Mouse (Mus musculus): ENCODE measurements around the gene Gm12216. TPM values are rescaled to one million over a fixed set of nuclear protein-coding genes. Genes with fewer than 3 reads are reported as not detected.
"Not testable (repeated sequence)": the region's sequence is repeated elsewhere in the genome, so short reads cannot be mapped to it uniquely, and the experiment has no call there.

Gene Gm12216
- polyA plus RNA-seq, 1 experiment from 2014 or later = 2.5 TPM

GRCm38 (mm10) chr11:53891505-53892451 lies 32.7 kb upstream of the Gm12216 start, which contains the start of gene Slc22a5:
Slc22a5 (minus strand) TSS chr11:53891660.
- Histone ChIP-seq H3K27me3 (no peaks in the 10 kb centered on the region), H3K4me2 (peak within 1 kb of the TSS; percentile 95), H3K27ac (peak within 1 kb of the TSS; percentile 64), H3K9ac (peak within 1 kb of the TSS; percentile 49), H3K36me3 (no peaks in the 10 kb centered on the region), H3K4me1 (peaks cover 23% of the 10 kb centered on the region), H3K4me3 (peak within 1 kb of the TSS; percentile 56), H3K9me3 (no peaks in the 10 kb centered on the region)
- 3% methylated on average over 63 of the region's 63 CpGs for WGBS
- ATAC-seq (ENCODE audit: borderline replicate concordance, extremely low read depth, low FRiP score, low TSS enrichment) = peak; percentile 99

GRCm38 (mm10) chr11:53890906-53891504 lies 31.9 kb upstream of the Gm12216 start:
- H3K4me1 ChIP-seq = peaks cover 23% of the 10 kb centered on the region
- no peaks in the 10 kb centered on the region for H3K36me3 ChIP-seq
- no peaks in the 10 kb centered on the region for H3K9me3 ChIP-seq
- H3K27ac ChIP-seq = peak overlapping the region; percentile 64
- 3% methylated on average over 33 of the region's 33 CpGs for WGBS
- H3K4me2 ChIP-seq = peak overlapping the region; percentile 95
- ATAC-seq (ENCODE audit: borderline replicate concordance, extremely low read depth, low FRiP score, low TSS enrichment) = no peak
- no peaks in the 10 kb centered on the region for H3K27me3 ChIP-seq
- peak overlapping the region; percentile 56 for H3K4me3 ChIP-seq
- H3K9ac ChIP-seq = peak overlapping the region; percentile 49

GRCm38 (mm10) chr11:53890225-53890624 lies 31.2 kb upstream of the Gm12216 start:
- no peak overlapping the region for H3K9ac ChIP-seq
- H3K36me3 ChIP-seq = no peaks in the 10 kb centered on the region
- H3K4me1 ChIP-seq = peaks cover 23% of the 10 kb centered on the region
- no peaks in the 10 kb centered on the region for H3K27me3 ChIP-seq
- peak overlapping the region; percentile 56; the same call in 1 of the 2 replicates for H3K4me3 ChIP-seq
- H3K9me3 ChIP-seq = no peaks in the 10 kb centered on the region
- 73% methylated on average over 2 of the region's 2 CpGs for WGBS
- no peak overlapping the region for H3K27ac ChIP-seq
- no peak for ATAC-seq (ENCODE audit: borderline replicate concordance, extremely low read depth, low FRiP score, low TSS enrichment)
- H3K4me2 ChIP-seq = peak overlapping the region; percentile 95

GRCm38 (mm10) chr11:53889091-53889645 lies 30.1 kb upstream of the Gm12216 start:
- H3K4me1 ChIP-seq = peaks cover 23% of the 10 kb centered on the region
- no peak overlapping the region for H3K4me2 ChIP-seq
- no peak overlapping the region for H3K9ac ChIP-seq
- H3K36me3 ChIP-seq = no peaks in the 10 kb centered on the region
- no peak for ATAC-seq (ENCODE audit: borderline replicate concordance, extremely low read depth, low FRiP score, low TSS enrichment)
- WGBS = 45% methylated on average over 4 of the region's 4 CpGs
- H3K4me3 ChIP-seq = no peak overlapping the region
- no peaks in the 10 kb centered on the region for H3K9me3 ChIP-seq
- H3K27ac ChIP-seq = no peak overlapping the region
- H3K27me3 ChIP-seq = no peaks in the 10 kb centered on the region

GRCm38 (mm10) chr11:53888242-53888641 lies 29.2 kb upstream of the Gm12216 start:
- H3K27me3 ChIP-seq = no peaks in the 10 kb centered on the region
- no peak for ATAC-seq (ENCODE audit: borderline replicate concordance, extremely low read depth, low FRiP score, low TSS enrichment)
- no peak overlapping the region for H3K4me2 ChIP-seq
- H3K27ac ChIP-seq = no peak overlapping the region
- H3K9ac ChIP-seq = no peak overlapping the region
- no peak overlapping the region for H3K4me3 ChIP-seq
- whole genome bisulfite sequencing = 83% methylated on average over 4 of the region's 4 CpGs
- no peaks in the 10 kb centered on the region for H3K36me3 ChIP-seq
- peaks cover 23% of the 10 kb centered on the region for H3K4me1 ChIP-seq
- no peaks in the 10 kb centered on the region for H3K9me3 ChIP-seq

GRCm38 (mm10) chr11:53883287-53883686 lies 24.2 kb upstream of the Gm12216 start:
- no peak overlapping the region for H3K27ac ChIP-seq
- no peak overlapping the region for H3K9ac ChIP-seq
- H3K27me3 ChIP-seq = no peaks in the 10 kb centered on the region
- no peaks in the 10 kb centered on the region for H3K4me1 ChIP-seq
- no peak for ATAC-seq (ENCODE audit: borderline replicate concordance, extremely low read depth, low FRiP score, low TSS enrichment)
- no peaks in the 10 kb centered on the region for H3K9me3 ChIP-seq
- no peak overlapping the region for H3K4me2 ChIP-seq
- H3K4me3 ChIP-seq = no peak overlapping the region
- 82% methylated on average over 2 of the region's 2 CpGs for WGBS
- H3K36me3 ChIP-seq = no peaks in the 10 kb centered on the region

- 78% methylated on average over 5 of the region's 5 CpGs for WGBS
- ATAC-seq (ENCODE audit: borderline replicate concordance, extremely low read depth, low FRiP score, low TSS enrichment); H3K4me3 ChIP-seq; H3K27ac ChIP-seq; H3K27me3 ChIP-seq; H3K4me1 ChIP-seq; H3K36me3 ChIP-seq; H3K9ac ChIP-seq; H3K9me3 ChIP-seq; H3K4me2 ChIP-seq: not testable (repeated sequence)
Observed at GRCm38 (mm10) chr11:53878096-53878495, 19.0 kb upstream of the Gm12216 start.

- H3K9me3 ChIP-seq = no peaks in the 10 kb centered on the region
- H3K27me3 ChIP-seq = no peaks in the 10 kb centered on the region
- no peaks in the 10 kb centered on the region for H3K36me3 ChIP-seq
- H3K4me1 ChIP-seq = no peaks in the 10 kb centered on the region
- H3K4me3 ChIP-seq = no peak overlapping the region
- H3K4me2 ChIP-seq = no peak overlapping the region
- H3K9ac ChIP-seq = no peak overlapping the region
- no peak for ATAC-seq (ENCODE audit: borderline replicate concordance, extremely low read depth, low FRiP score, low TSS enrichment)
- no peak overlapping the region for H3K27ac ChIP-seq
- 67% methylated on average over 4 of the region's 4 CpGs for WGBS
Observed at GRCm38 (mm10) chr11:53876488-53876887, 17.4 kb upstream of the Gm12216 start.

GRCm38 (mm10) chr11:53874706-53875105 lies 15.7 kb upstream of the Gm12216 start:
- Histone ChIP-seq H3K4me3 (no peak overlapping the region), H3K27ac (no peak overlapping the region), H3K9me3 (no peaks in the 10 kb centered on the region), H3K9ac (no peak overlapping the region), H3K27me3 (no peaks in the 10 kb centered on the region), H3K36me3 (no peaks in the 10 kb centered on the region), H3K4me1 (no peaks in the 10 kb centered on the region), H3K4me2 (no peak overlapping the region)
- ATAC-seq (ENCODE audit: borderline replicate concordance, extremely low read depth, low FRiP score, low TSS enrichment) = no peak
- 66% methylated on average over 4 of the region's 4 CpGs for WGBS

- H3K27me3 ChIP-seq; H3K4me1 ChIP-seq; H3K4me2 ChIP-seq; ATAC-seq (ENCODE audit: borderline replicate concordance, extremely low read depth, low FRiP score, low TSS enrichment); H3K27ac ChIP-seq; H3K4me3 ChIP-seq; H3K36me3 ChIP-seq; H3K9ac ChIP-seq; H3K9me3 ChIP-seq: not testable (repeated sequence)
- WGBS = 61% methylated on average over 5 of the region's 5 CpGs
Observed at GRCm38 (mm10) chr11:53873909-53874704, 15.1 kb upstream of the Gm12216 start.

GRCm38 (mm10) chr11:53871786-53872507 lies 12.9 kb upstream of the Gm12216 start:
- WGBS = 85% methylated on average over 2 of the region's 2 CpGs
- Histone ChIP-seq H3K9me3 (no peaks in the 10 kb centered on the region), H3K9ac (no peak overlapping the region), H3K27ac (no peak overlapping the region), H3K36me3 (no peaks in the 10 kb centered on the region), H3K4me3 (no peak overlapping the region), H3K27me3 (no peaks in the 10 kb centered on the region), H3K4me1 (no peaks in the 10 kb centered on the region), H3K4me2 (no peak overlapping the region)
- ATAC-seq (ENCODE audit: borderline replicate concordance, extremely low read depth, low FRiP score, low TSS enrichment) = no peak
